Mouse (Mus musculus) CH12.LX (cell line): ENCODE measurements around the gene Ikzf1. TPM values are rescaled to one million over a fixed set of nuclear protein-coding genes. Genes with fewer than 3 reads are reported as not detected.

Experiments used
- DNase-seq: peaks from one replicate; pipeline ENCODE4 v3.0.0-alpha.2; 2013; ENCODE audit errors: extremely low read depth
- H3K27ac ChIP-seq: 2 replicates; pipeline ENCODE4 v1.5.1; 2012; ENCODE audit warnings: low read depth, mild to moderate bottlenecking, control low read depth, moderate library complexity; ENCODE audit not compliant: insufficient read depth
- H3K27me3 ChIP-seq: replicated peaks from 2 replicates; pipeline ENCODE3; 2012; ENCODE audit warnings: inconsistent platforms
- H3K36me3 ChIP-seq, 2 experiments: replicated peaks in 1 of 2; 2 replicates each; pipeline versions ENCODE3 to v1.6.1; 2012; ENCODE audit warnings: inconsistent platforms in 1 of 2, low read length in 1 of 2, mild to moderate bottlenecking in 1 of 2, mixed read lengths in 1 of 2, moderate library complexity in 1 of 2; ENCODE audit not compliant: control insufficient read depth in 1 of 2, insufficient read depth in 1 of 2
- H3K4me1 ChIP-seq, 2 experiments: 2 replicates each; pipeline ENCODE4 v1.6.1; 2012; ENCODE audit warnings: inconsistent platforms in 1 of 2, moderate library complexity in 1 of 2; ENCODE audit not compliant: insufficient read depth in 2 of 2, control insufficient read depth in 1 of 2
- H3K4me2 ChIP-seq: 2 replicates; pipeline ENCODE4 v1.6.1; 2012; ENCODE audit warnings: low read depth, mild to moderate bottlenecking, control low read depth; ENCODE audit not compliant: poor library complexity, insufficient read depth, severe bottlenecking
- H3K4me3 ChIP-seq, 3 experiments: fragments of 150-350 bp in 1 of 3; sonication (generic) in 1 of 3; replicated peaks in 1 of 3; 2 replicates each; pipeline versions ENCODE3 to v1.5.1; 2011 to 2012; ENCODE audit warnings: low read depth in 2 of 3, low read length in 2 of 3, mild to moderate bottlenecking in 2 of 3, moderate library complexity in 2 of 3, control low read depth in 1 of 3, improper control_type of control experiment in 1 of 3, inconsistent platforms in 1 of 3, mixed read lengths in 1 of 3; ENCODE audit not compliant: poor library complexity in 1 of 3
- H3K79me2 ChIP-seq: replicated peaks from 2 replicates; pipeline ENCODE4 v1.6.1; 2012; ENCODE audit warnings: mild to moderate bottlenecking, moderate library complexity; ENCODE audit not compliant: control insufficient read depth, poor library complexity, insufficient read depth, severe bottlenecking; ENCODE audit errors: extremely low read depth
- H3K9ac ChIP-seq: 2 replicates; pipeline ENCODE4 v1.6.1; 2012; ENCODE audit warnings: low read depth, mild to moderate bottlenecking, control low read depth, moderate library complexity; ENCODE audit not compliant: insufficient read depth
- H3K9me3 ChIP-seq: replicated peaks from 2 replicates; pipeline ENCODE3; 2012; ENCODE audit warnings: low read length, inconsistent platforms, mixed read lengths
- BHLHE40 ChIP-seq: IDR thresholded peaks from 2 replicates; pipeline ENCODE4 v1.6.1; 2011; ENCODE audit warnings: mild to moderate bottlenecking, low read depth, low read length, improper control_type of control experiment
- CHD1 ChIP-seq: IDR thresholded peaks from 2 replicates; pipeline ENCODE4 v1.6.1; 2012; ENCODE audit warnings: low read depth, low read length, improper control_type of control experiment, inconsistent platforms
- CHD2 ChIP-seq: IDR thresholded peaks from 2 replicates; pipeline ENCODE4 v1.6.1; 2011; ENCODE audit warnings: low read length, improper control_type of control experiment
- CTCF ChIP-seq, 2 experiments: IDR thresholded peaks in 1 of 2; conservative IDR thresholded peaks in 1 of 2; 2 replicates each; pipeline ENCODE4 v1.5.1; 2011 to 2012; ENCODE audit warnings: low read depth in 2 of 2, low read length in 2 of 2, improper control_type of control experiment in 1 of 2, inconsistent platforms in 1 of 2, mild to moderate bottlenecking in 1 of 2, moderate library complexity in 1 of 2
- E2F4 ChIP-seq: IDR thresholded peaks from 2 replicates; pipeline ENCODE4 v1.6.1; 2011; ENCODE audit warnings: low read depth, low read length, improper control_type of control experiment; ENCODE audit not compliant: insufficient replicate concordance
- EP300 ChIP-seq: IDR thresholded peaks from 2 replicates; pipeline ENCODE4 v1.6.1; 2011; ENCODE audit warnings: low read length, improper control_type of control experiment
- ETS1 ChIP-seq: conservative IDR thresholded peaks from 2 replicates; pipeline ENCODE4 v1.6.1; 2012; ENCODE audit warnings: low read depth, mild to moderate bottlenecking, inconsistent platforms, low read length, improper control_type of control experiment, moderate library complexity
- HCFC1 ChIP-seq: IDR thresholded peaks from 2 replicates; pipeline ENCODE4 v1.6.1; 2012; ENCODE audit warnings: low read depth, mild to moderate bottlenecking, inconsistent platforms, low read length, improper control_type of control experiment
- IRF4 ChIP-seq: IDR thresholded peaks from 2 replicates; pipeline ENCODE4 v1.6.1; 2014; ENCODE audit warnings: low read depth, mild to moderate bottlenecking, inconsistent platforms, low read length, improper control_type of control experiment
- JUND ChIP-seq: conservative IDR thresholded peaks from 2 replicates; pipeline ENCODE4 v1.6.1; 2011; ENCODE audit warnings: low read depth, low read length, improper control_type of control experiment
- MAFK ChIP-seq: IDR thresholded peaks from 2 replicates; pipeline ENCODE4 v1.6.1; 2011; ENCODE audit warnings: low read length, improper control_type of control experiment; ENCODE audit not compliant: insufficient replicate concordance
- MAX ChIP-seq: IDR thresholded peaks from 2 replicates; pipeline ENCODE4 v1.6.1; 2011; ENCODE audit warnings: low read length, improper control_type of control experiment
- MXI1 ChIP-seq: IDR thresholded peaks from 2 replicates; pipeline ENCODE4 v1.6.1; 2011; ENCODE audit warnings: mild to moderate bottlenecking, low read depth, low read length, improper control_type of control experiment
- NRF1 ChIP-seq: IDR thresholded peaks from 2 replicates; pipeline ENCODE4 v1.6.1; 2014; ENCODE audit warnings: low read depth, mild to moderate bottlenecking, inconsistent platforms, low read length, improper control_type of control experiment, moderate library complexity
- PAX5 ChIP-seq: IDR thresholded peaks from 2 replicates; pipeline ENCODE4 v1.6.1; 2012; ENCODE audit warnings: low read length, inconsistent platforms, mixed read lengths
- POLR2A ChIP-seq: IDR thresholded peaks from 2 replicates; pipeline ENCODE4 v1.6.1; 2011; ENCODE audit warnings: low read depth, mild to moderate bottlenecking, improper control_type of control experiment, low read length
- RAD21 ChIP-seq: IDR thresholded peaks from 2 replicates; pipeline ENCODE4 v1.6.1; 2011; ENCODE audit warnings: low read depth, mild to moderate bottlenecking, low read length, improper control_type of control experiment, moderate library complexity
- SIN3A ChIP-seq: IDR thresholded peaks from 2 replicates; pipeline ENCODE4 v1.6.1; 2012; ENCODE audit warnings: low read length, improper control_type of control experiment, inconsistent platforms
- TBP ChIP-seq: conservative IDR thresholded peaks from 2 replicates; pipeline ENCODE4 v1.6.1; 2011; ENCODE audit warnings: low read depth, low read length, improper control_type of control experiment
- USF1 ChIP-seq: IDR thresholded peaks from 2 replicates; pipeline ENCODE4 v1.6.1; 2014; ENCODE audit warnings: low read depth, mild to moderate bottlenecking, inconsistent platforms, low read length, improper control_type of control experiment
- USF2 ChIP-seq: conservative IDR thresholded peaks from 2 replicates; pipeline ENCODE4 v1.6.1; 2011; ENCODE audit warnings: low read depth, low read length, improper control_type of control experiment
- ZC3H11A ChIP-seq: IDR thresholded peaks from 2 replicates; pipeline ENCODE4 v1.6.1; 2012; ENCODE audit warnings: low read depth, mild to moderate bottlenecking, inconsistent platforms, low read length, improper control_type of control experiment
- ZMIZ1 ChIP-seq: IDR thresholded peaks from 2 replicates; pipeline ENCODE4 v1.6.1; 2012; ENCODE audit warnings: low read depth, mild to moderate bottlenecking, inconsistent platforms, low read length, improper control_type of control experiment
- ZNF384 ChIP-seq: IDR thresholded peaks from 2 replicates; pipeline ENCODE4 v1.6.1; 2012; ENCODE audit warnings: low read depth, low read length, improper control_type of control experiment, inconsistent platforms
- dilution Hi-C: fragments of 300-500 bp; cut with MboI; formaldehyde crosslinking; loops from 2 replicates; pipeline ENCODE4 v1.14.3; 2020; ENCODE audit warnings: low sequenced_read_pairs; ENCODE audit not compliant: extremely low pct_unique_long_range_greater_than_20kb, extremely low pct_ligation_motif_present
- in situ Hi-C: fragments of 300-500 bp; cut with MboI; formaldehyde crosslinking; loops from 3 replicates; pipeline ENCODE4 v1.14.3; 2019; ENCODE audit warnings: low sequenced_read_pairs, low pct_ligation_motif_present, low pct_unique_long_range_greater_than_20kb, mixed read lengths
- polyA plus RNA-seq: library from polyadenylated mRNA; unstranded; fragments of >175 nt; gene quantifications from 2 replicates; pipeline ENCODE4 v1.2.1, GENCODE M21; 2012; ENCODE audit warnings: low read depth; ENCODE audit not compliant: insufficient read length
- total RNA-seq, 2 experiments: library from RNA; depleted of rRNA; stranded (reverse); fragments of 300-350 nt in 1 of 2; fragments of >200 nt in 1 of 2; gene quantifications; 2 replicates each; pipeline ENCODE4 v1.2.3; 2012 to 2014

Ikzf1 gene
- total and polyA plus RNA-seq, 3 experiments, result 33.1 to 68.7 (median 51.2) TPM

- Histone ChIP-seq H3K4me1 (peaks cover 30 to 93% of the 10 kb centered on the region in 2 experiments), H3K36me3 (peaks cover 37 to 77% of the 10 kb centered on the region in 2 experiments), H3K27me3 (no peaks in the 10 kb centered on the region)
- no peak for DNase-seq
- dilution Hi-C loops, result no loop called here
- TF ChIP-seq ZC3H11A (no peak), NRF1 (no peak), BHLHE40 (no peak), USF1 (no peak), CHD1 (no peak), HCFC1 (no peak)
- TF ChIP-seq, all 38 proteins: peak for 0
- H3K27ac ChIP-seq, result no peak overlapping the region
- H3K4me3 ChIP-seq, result no peak overlapping the region
- no peak overlapping the region for H3K9ac ChIP-seq
- in situ Hi-C loops, result no loop called here
- peaks cover 1% of the 10 kb centered on the region for H3K9me3 ChIP-seq
- peaks cover 12% of the 10 kb centered on the region for H3K79me2 ChIP-seq
- H3K4me2 ChIP-seq, result no peak overlapping the region
Measured at GRCm38 (mm10) chr11:11769281-11769680, 84.5 kb downstream of the Ikzf1 start.

DNA sequence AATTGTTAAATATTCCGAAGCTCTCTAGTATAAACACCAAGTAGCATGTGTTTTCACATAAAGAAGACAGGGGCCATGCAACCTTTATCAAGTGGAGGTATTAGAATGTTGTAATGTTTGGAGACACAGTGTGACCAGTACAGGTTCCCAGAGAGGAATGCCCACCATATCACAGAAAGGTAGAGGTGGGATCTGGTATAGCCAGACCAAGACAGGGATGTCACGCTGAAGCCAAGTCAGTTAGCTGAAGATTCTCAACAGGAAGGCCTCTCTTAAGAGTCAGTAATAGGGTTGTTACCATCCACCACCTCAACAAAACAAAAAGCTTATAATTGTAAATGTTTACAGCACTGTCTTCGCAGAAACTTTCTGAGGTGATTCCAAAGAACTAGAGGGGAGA lies 85.9 kb downstream of the Ikzf1 start:
- Histone ChIP-seq H3K4me1 (peaks cover 39 to 94% of the 10 kb centered on the region in 2 experiments), H3K4me2 (no peak overlapping the region), H3K36me3 (peaks cover 35 to 79% of the 10 kb centered on the region in 2 experiments), H3K27ac (no peak overlapping the region), H3K27me3 (no peaks in the 10 kb centered on the region), H3K9me3 (peaks cover 1% of the 10 kb centered on the region), H3K4me3 (no peak overlapping the region), H3K9ac (no peak overlapping the region), H3K79me2 (peaks cover 12% of the 10 kb centered on the region; the same call in 1 of the 2 replicates)
- dilution Hi-C loops, result no loop called here
- in situ Hi-C loops, result no loop called here
- TF ChIP-seq RAD21, result no peak
- TF ChIP-seq ZNF384, result no peak
- no peak for TF ChIP-seq BHLHE40
- no peak for TF ChIP-seq POLR2A
- TF ChIP-seq SIN3A, result no peak
- TF ChIP-seq USF2, result no peak
- TF ChIP-seq IRF4, result no peak
- no peak for TF ChIP-seq ZC3H11A
- TF ChIP-seq NRF1, result no peak
- no peak for TF ChIP-seq MAX
- TF ChIP-seq USF1, result no peak
- TF ChIP-seq MXI1, result no peak
- TF ChIP-seq CHD1, result no peak
- TF ChIP-seq PAX5, result no peak
- no peak for TF ChIP-seq CTCF (conservative IDR thresholded peaks at IDR 0.05 in 1 of 2, IDR thresholded peaks at IDR 0.05 in 1 of 2; ENCODE audit: low read depth in 2 of 2, low read length in 2 of 2)
- no peak for DNase-seq

DNA sequence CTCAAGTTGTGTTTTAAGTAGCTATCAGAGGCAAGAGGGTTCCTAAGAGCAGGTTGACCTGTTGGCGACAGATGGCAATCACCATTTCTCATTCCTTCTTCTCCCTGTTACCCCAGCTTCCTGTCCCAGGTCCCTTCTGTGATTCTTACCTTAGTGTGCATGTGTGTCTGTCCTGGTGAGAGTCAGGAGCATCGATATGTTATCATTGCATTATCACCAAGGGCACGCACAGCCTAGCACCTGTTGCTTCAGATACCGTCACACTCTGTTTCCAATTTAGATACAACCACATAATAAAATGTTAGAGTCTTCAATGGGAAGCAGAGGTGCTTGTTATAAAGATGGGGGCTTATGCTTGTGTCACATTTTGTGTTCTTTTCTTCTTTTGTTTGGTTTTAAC lies 87.4 kb downstream of the Ikzf1 start:
- H3K4me1 ChIP-seq, result peaks cover 44 to 94% of the 10 kb centered on the region in 2 experiments
- no peak overlapping the region for H3K4me2 ChIP-seq
- peaks cover 1% of the 10 kb centered on the region for H3K9me3 ChIP-seq
- dilution Hi-C loops (no loop called here), in situ Hi-C loops (no loop called here)
- no peak for TF ChIP-seq BHLHE40
- no peak for TF ChIP-seq EP300
- TF ChIP-seq JUND, result no peak
- no peak for TF ChIP-seq ZMIZ1
- TF ChIP-seq MAFK, result no peak
- TF ChIP-seq RAD21, result no peak
- no peak for TF ChIP-seq ETS1
- TF ChIP-seq TBP, result no peak
- TF ChIP-seq IRF4, result no peak
- TF ChIP-seq CHD2, result no peak
- TF ChIP-seq HCFC1, result no peak
- TF ChIP-seq USF1, result no peak
- no peak for TF ChIP-seq MAX
- no peak for TF ChIP-seq E2F4
- H3K27ac ChIP-seq, result peak overlapping the region; percentile 37
- H3K36me3 ChIP-seq, result peaks cover 31 to 69% of the 10 kb centered on the region in 2 experiments
- no peak overlapping the region for H3K4me3 ChIP-seq
- H3K27me3 ChIP-seq, result no peaks in the 10 kb centered on the region
- peaks cover 9% of the 10 kb centered on the region; the same call in 1 of the 2 replicates for H3K79me2 ChIP-seq
- DNase-seq, result no peak
- H3K9ac ChIP-seq, result no peak overlapping the region
